Mouse (Mus musculus): ENCODE data around the gene Cadm1.

DNA sequence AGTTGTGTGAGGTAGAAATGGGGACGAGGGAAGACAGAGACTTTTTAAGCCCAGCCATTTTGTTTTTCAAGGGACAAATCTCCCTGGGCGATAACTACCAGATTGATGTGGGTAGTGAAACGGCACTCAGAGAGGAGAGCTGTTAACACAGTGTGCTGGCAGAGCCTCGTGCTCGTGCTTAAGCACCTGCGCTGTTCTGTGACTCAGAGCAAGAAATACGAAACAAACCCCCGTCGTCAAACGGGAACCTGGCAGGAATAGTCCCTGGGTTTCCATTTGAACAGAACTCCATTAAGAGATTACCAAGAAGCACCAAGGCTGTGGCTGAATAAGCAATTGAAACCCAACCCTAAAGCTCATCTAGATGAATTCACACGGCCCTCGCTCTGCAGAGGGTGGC is 225.1 kb downstream of the Cadm1 start:
- no peak for TF ChIP-seq E2F4 (IDR thresholded peaks at IDR 0.05; ENCODE audit: insufficient read depth)
- no peak for TF ChIP-seq POLR2A (IDR thresholded peaks at IDR 0.05; ENCODE audit: insufficient read length, low read depth)
- no peak for TF ChIP-seq REST (IDR thresholded peaks at IDR 0.05; ENCODE audit: insufficient read depth, insufficient read length)
- TF ChIP-seq USF1 (IDR thresholded peaks at IDR 0.05; ENCODE audit: low read depth) = no peak
- no peak for TF ChIP-seq TCF12 (IDR thresholded peaks at IDR 0.05; ENCODE audit: insufficient read depth, poor library complexity, severe bottlenecking)
- no peak for TF ChIP-seq MYOG (IDR thresholded peaks at IDR 0.05; ENCODE audit: control insufficient read depth in 1 of 3, insufficient read depth in 1 of 3, insufficient read length in 2 of 3, low read depth in 2 of 3)
